Mouse (Mus musculus) embryonic facial prominence, embryonic 13.5 days (tissue): ENCODE measurements around the gene Actn3. TPM values are rescaled to one million over a fixed set of nuclear protein-coding genes. Genes with fewer than 3 reads are reported as not detected.

Experiments used
- ATAC-seq: fragments of 200-750 bp; cut with Nextera tagmentation; 2 replicates; pipeline ENCODE4 v1.8.0; 2017; ENCODE audit warnings: low read depth; ENCODE audit not compliant: insufficient number of reproducible peaks, insufficient read depth, low FRiP score, low TSS enrichment
- H3K27ac ChIP-seq: fragments of 300-500 bp; sonication (generic); 2 replicates; pipeline ENCODE4 v1.5.1; 2015; ENCODE audit warnings: moderate library complexity, mild to moderate bottlenecking, inconsistent platforms
- H3K27me3 ChIP-seq: fragments of 300-500 bp; sonication (generic); 2 replicates; pipeline ENCODE4 v1.6.1; 2015; ENCODE audit warnings: mild to moderate bottlenecking, inconsistent platforms
- H3K36me3 ChIP-seq: fragments of 300-500 bp; sonication (generic); 2 replicates; pipeline ENCODE4 v1.6.1; 2015; ENCODE audit warnings: mild to moderate bottlenecking, inconsistent platforms
- H3K4me1 ChIP-seq: fragments of 300-500 bp; sonication (generic); 2 replicates; pipeline ENCODE4 v1.6.1; 2015; ENCODE audit warnings: inconsistent platforms
- H3K4me2 ChIP-seq: fragments of 300-500 bp; sonication (generic); 2 replicates; pipeline ENCODE4 v1.6.1; 2015; ENCODE audit warnings: moderate library complexity, mild to moderate bottlenecking, inconsistent platforms
- H3K4me3 ChIP-seq: fragments of 300-500 bp; sonication (generic); 2 replicates; pipeline ENCODE4 v1.5.1; 2015; ENCODE audit warnings: mild to moderate bottlenecking, inconsistent platforms
- H3K9ac ChIP-seq: fragments of 300-500 bp; sonication (generic); 2 replicates; pipeline ENCODE4 v1.6.1; 2015; ENCODE audit warnings: mild to moderate bottlenecking, inconsistent platforms
- H3K9me3 ChIP-seq: fragments of 300-500 bp; sonication (generic); 2 replicates; pipeline ENCODE4 v1.6.1; 2016; ENCODE audit warnings: inconsistent platforms
- WGBS: fragments of 180-500 bp; shearing (Covaris S2); methylation state at CpG from one replicate; pipeline ENCODE4 v1.1.7; 2015; ENCODE audit warnings: mixed read lengths; 5-methylcytosine and 5-hydroxymethylcytosine counted together
- polyA plus RNA-seq: library from polyadenylated mRNA; unstranded; fragments of >200 nt; fragmentation: Nextera tagmentation; extraction: Ambion mirVana; gene quantifications from 2 replicates; pipeline ENCODE4 v1.2.1, GENCODE M21; 2015

The Actn3 gene
- polyA plus RNA-seq = 5.1 and 6.3 TPM in 2 replicates

DNA sequence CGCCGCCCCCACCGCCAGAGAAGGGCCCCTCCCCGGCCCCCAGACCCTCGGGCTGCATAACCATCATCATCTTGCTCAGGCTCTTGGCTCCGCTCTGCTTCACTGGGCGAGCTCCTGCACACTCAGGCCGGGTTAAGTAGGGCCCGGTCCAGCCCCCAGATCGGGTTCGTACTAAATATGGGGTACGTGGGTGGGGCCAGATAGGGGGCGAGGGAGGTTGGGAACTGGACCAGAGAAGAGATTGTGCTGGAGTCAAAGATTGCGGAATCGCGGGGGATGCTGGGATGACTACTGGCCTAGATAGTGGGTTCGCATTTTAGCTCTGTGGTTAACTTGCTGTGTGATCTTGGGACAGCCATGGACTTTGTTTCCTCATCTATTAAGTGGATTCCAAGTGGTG lies at the start of gene Actn3:
Gene Actn3, minus strand, starts transcription at position 125 of the 400 bp plus-strand sequence.
- Histone ChIP-seq H3K27ac (peak within 1 kb of the TSS; percentile 75), H3K4me3 (peak within 1 kb of the TSS; percentile 94), H3K27me3 (peaks cover 4% of the 10 kb centered on the region; the same call in 1 of the 2 replicates), H3K9me3 (no peaks in the 10 kb centered on the region), H3K4me1 (peaks cover 16% of the 10 kb centered on the region), H3K36me3 (no peaks in the 10 kb centered on the region), H3K4me2 (peak within 1 kb of the TSS; percentile 89), H3K9ac (peak within 1 kb of the TSS; percentile 89)
- 2% methylated on average over 17 of the region's 17 CpGs for WGBS
- ATAC-seq = no peak

- Histone ChIP-seq H3K4me2 (no peak overlapping the region), H3K4me1 (peaks cover 26% of the 10 kb centered on the region), H3K9me3 (no peaks in the 10 kb centered on the region), H3K27me3 (no peaks in the 10 kb centered on the region), H3K4me3 (no peak overlapping the region), H3K27ac (no peak overlapping the region), H3K9ac (no peak overlapping the region), H3K36me3 (peaks cover 62% of the 10 kb centered on the region)
- no peak for ATAC-seq
- 92% methylated on average over 11 of the region's 11 CpGs for WGBS
These were observed 47.6 kb upstream of the Actn3 start for GRCm38 (mm10) chr19:4925121-4925860.

DNA sequence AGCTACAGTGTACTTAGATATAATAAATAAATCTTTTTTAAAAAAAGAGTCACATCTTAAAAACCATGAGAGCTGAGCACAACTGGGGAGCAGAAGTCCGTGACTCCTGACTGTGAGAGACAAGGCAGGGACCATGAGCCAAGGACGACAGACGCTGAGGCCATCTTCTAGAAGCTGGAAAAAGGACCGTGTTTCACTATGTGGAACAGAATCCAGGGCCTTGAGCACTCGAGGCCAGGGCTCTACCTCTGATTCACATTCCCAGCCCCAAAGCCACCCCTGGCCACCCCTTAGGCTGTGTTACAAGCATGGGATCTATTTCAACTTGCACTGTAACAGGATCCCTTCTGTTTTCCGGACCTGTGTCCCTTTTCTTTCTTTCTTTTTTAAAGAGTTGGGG lies 41.9 kb upstream of the Actn3 start:
- Histone ChIP-seq H3K36me3 (peaks cover 99% of the 10 kb centered on the region), H3K4me2 (no peak overlapping the region)
- WGBS = 83% methylated on average over 6 of the region's 6 CpGs

GRCm38 (mm10) chr19:4916827-4917226 lies 39.1 kb upstream of the Actn3 start:
- no peak overlapping the region for H3K27ac ChIP-seq
- WGBS = 80% methylated on average over 10 of the region's 10 CpGs
- H3K36me3 ChIP-seq = peaks cover 97% of the 10 kb centered on the region
- H3K9me3 ChIP-seq = no peaks in the 10 kb centered on the region
- H3K9ac ChIP-seq = no peak overlapping the region
- ATAC-seq = no peak
- H3K27me3 ChIP-seq = no peaks in the 10 kb centered on the region
- no peak overlapping the region for H3K4me3 ChIP-seq
- H3K4me2 ChIP-seq = no peak overlapping the region
- H3K4me1 ChIP-seq = no peaks in the 10 kb centered on the region

More for the DNA sequence above, 41.9 kb upstream of the Actn3 start:
- Histone ChIP-seq H3K27me3 (no peaks in the 10 kb centered on the region), H3K9ac (no peak overlapping the region), H3K4me1 (no peaks in the 10 kb centered on the region), H3K4me3 (no peak overlapping the region), H3K27ac (no peak overlapping the region), H3K9me3 (no peaks in the 10 kb centered on the region)
- ATAC-seq = no peak

GRCm38 (mm10) chr19:4915924-4916603 lies 38.4 kb upstream of the Actn3 start:
- no peak for ATAC-seq
- Histone ChIP-seq H3K4me1 (no peaks in the 10 kb centered on the region), H3K36me3 (peaks cover 97% of the 10 kb centered on the region), H3K4me2 (no peak overlapping the region), H3K27me3 (no peaks in the 10 kb centered on the region), H3K9ac (no peak overlapping the region), H3K9me3 (no peaks in the 10 kb centered on the region), H3K27ac (no peak overlapping the region), H3K4me3 (no peak overlapping the region)
- 92% methylated on average over 15 of the region's 15 CpGs for WGBS

DNA sequence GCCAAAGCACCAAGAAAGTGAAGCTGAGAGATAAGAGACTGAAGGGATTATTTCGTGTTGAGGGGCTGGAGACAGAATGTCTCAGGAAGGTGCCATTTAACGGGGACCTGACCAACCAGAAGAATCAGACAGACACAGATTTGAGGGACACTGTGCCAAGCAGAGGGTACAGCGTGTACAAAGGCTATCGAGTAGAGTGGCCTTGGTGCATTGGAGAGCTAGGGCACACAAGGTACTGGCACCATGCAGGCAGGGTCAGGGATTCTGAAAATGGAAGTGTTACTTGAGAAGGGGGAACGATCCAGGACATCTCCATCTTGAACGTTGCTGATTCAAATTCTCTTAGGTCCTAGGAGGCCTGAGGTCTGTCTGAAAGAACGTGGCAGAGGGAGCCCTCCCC lies 31.7 kb upstream of the Actn3 start:
- 90% methylated on average over 7 of the region's 7 CpGs for WGBS
- Histone ChIP-seq H3K9me3 (no peaks in the 10 kb centered on the region), H3K4me1 (peaks cover 6% of the 10 kb centered on the region; the same call in 1 of the 2 replicates), H3K4me3 (no peak overlapping the region), H3K4me2 (no peak overlapping the region), H3K27me3 (no peaks in the 10 kb centered on the region), H3K36me3 (peaks cover 70% of the 10 kb centered on the region), H3K27ac (no peak overlapping the region), H3K9ac (no peak overlapping the region)
- ATAC-seq = no peak

- Histone ChIP-seq H3K9me3 (no peaks in the 10 kb centered on the region), H3K36me3 (peaks cover 60% of the 10 kb centered on the region), H3K4me1 (peaks cover 6% of the 10 kb centered on the region; the same call in 1 of the 2 replicates), H3K27ac (no peak overlapping the region), H3K9ac (no peak overlapping the region), H3K4me3 (no peak overlapping the region), H3K27me3 (no peaks in the 10 kb centered on the region), H3K4me2 (no peak overlapping the region)
- ATAC-seq = no peak
- 86% methylated on average over 4 of the region's 4 CpGs for WGBS
These were observed 30.4 kb upstream of the Actn3 start for GRCm38 (mm10) chr19:4908107-4908506.

- H3K9me3 ChIP-seq = no peaks in the 10 kb centered on the region
- WGBS = 7% methylated on average over 31 of the region's 31 CpGs
- H3K4me3 ChIP-seq = peak within 1 kb of the TSS; percentile 65
- H3K4me2 ChIP-seq = peak within 1 kb of the TSS; percentile 61
- no peaks in the 10 kb centered on the region for H3K27me3 ChIP-seq
- H3K27ac ChIP-seq = no peak within 1 kb of the TSS
- peak within 1 kb of the TSS; percentile 75 for H3K9ac ChIP-seq
- peak; percentile 62; the same call in 1 of the 2 replicates for ATAC-seq
- peaks cover 6% of the 10 kb centered on the region; the same call in 1 of the 2 replicates for H3K4me1 ChIP-seq
- H3K36me3 ChIP-seq = peaks cover 51% of the 10 kb centered on the region
These were observed 28.5 kb upstream of the Actn3 start, which contains the start of gene Bbs1 for GRCm38 (mm10) chr19:4905979-4906794. Bbs1 (minus strand) TSS chr19:4906628.

DNA sequence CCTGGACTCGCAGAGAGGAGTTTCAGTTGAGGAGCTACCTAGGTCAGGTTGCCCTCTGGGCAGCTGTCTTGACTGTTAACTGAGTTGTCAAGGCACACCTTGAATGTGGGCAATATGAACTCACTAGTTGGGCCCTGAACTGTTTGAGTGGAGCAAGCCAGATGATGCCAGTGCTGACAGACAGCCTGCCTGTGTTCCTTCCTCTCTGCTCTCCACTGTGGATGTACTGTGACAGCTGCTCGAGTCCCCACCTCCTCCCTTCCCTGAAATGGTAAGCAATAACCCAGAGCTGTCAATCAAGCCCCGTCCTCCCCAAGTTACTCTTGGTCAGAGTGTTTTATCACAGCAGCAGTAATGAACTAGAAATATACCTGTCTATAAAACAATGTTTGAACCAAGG lies 22.2 kb upstream of the Actn3 start:
- Histone ChIP-seq H3K4me1 (no peaks in the 10 kb centered on the region), H3K4me3 (no peak overlapping the region), H3K9me3 (no peaks in the 10 kb centered on the region), H3K27me3 (no peaks in the 10 kb centered on the region), H3K27ac (no peak overlapping the region), H3K9ac (no peak overlapping the region), H3K36me3 (peaks cover 23% of the 10 kb centered on the region), H3K4me2 (no peak overlapping the region)
- WGBS = 79% methylated on average over 3 of the region's 3 CpGs
- no peak for ATAC-seq

DNA sequence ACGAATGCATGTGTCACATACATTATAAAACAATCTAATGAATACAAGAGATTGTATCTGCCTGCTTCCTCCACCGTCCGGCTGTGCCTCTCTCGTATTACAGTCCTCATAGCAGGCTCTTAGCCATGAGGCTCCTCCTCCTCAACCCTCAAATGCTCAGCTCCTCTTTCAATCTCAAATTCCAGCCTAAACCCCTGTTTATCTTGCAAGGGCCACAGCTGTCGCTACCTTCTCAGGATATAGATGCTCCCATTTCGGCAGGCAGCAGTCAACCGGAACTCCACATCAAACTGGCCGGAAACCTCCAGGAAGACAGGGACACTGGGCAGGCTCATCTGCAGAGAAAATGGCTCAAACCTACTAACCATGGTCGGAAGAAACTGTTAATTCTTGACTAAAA lies 21.3 kb upstream of the Actn3 start:
- WGBS = 62% methylated on average over 9 of the region's 9 CpGs
- peaks cover 23% of the 10 kb centered on the region for H3K36me3 ChIP-seq

GRCm38 (mm10) chr19:4896780-4897520 lies 19.2 kb upstream of the Actn3 start:
- no peak overlapping the region for H3K27ac ChIP-seq
- no peaks in the 10 kb centered on the region for H3K9me3 ChIP-seq
- no peak for ATAC-seq
- no peaks in the 10 kb centered on the region for H3K27me3 ChIP-seq
- no peak overlapping the region for H3K4me3 ChIP-seq
- H3K4me1 ChIP-seq = no peaks in the 10 kb centered on the region
- no peak overlapping the region for H3K9ac ChIP-seq
- peaks cover 20% of the 10 kb centered on the region for H3K36me3 ChIP-seq
- H3K4me2 ChIP-seq = no peak overlapping the region
- WGBS = 51% methylated on average over 21 of the region's 21 CpGs

More for the DNA sequence above, 21.3 kb upstream of the Actn3 start:
- Histone ChIP-seq H3K9me3 (no peaks in the 10 kb centered on the region), H3K4me1 (no peaks in the 10 kb centered on the region), H3K4me3 (no peak overlapping the region), H3K4me2 (no peak overlapping the region), H3K9ac (no peak overlapping the region), H3K27me3 (no peaks in the 10 kb centered on the region), H3K27ac (no peak overlapping the region)
- ATAC-seq = no peak
